Mouse (Mus musculus) hematopoietic stem cell, adult 5-6 weeks (primary cell): ENCODE data around the gene Gm21887. TPM values are rescaled to one million over a fixed set of nuclear protein-coding genes. Genes with fewer than 3 reads are reported as not detected.
"Not testable (repeated sequence)": the region's sequence is repeated elsewhere in the genome, so short reads cannot be mapped to it uniquely, and the experiment has no call there.

Source experiments
- ATAC-seq, 2 experiments: fragments of 125-278 bp in 1 of 2; replicated peaks in 1 of 2; 2 replicates each; pipeline ENCODE4 v1.8.0; 2016 to 2017; ENCODE audit warnings: inconsistent platforms in 2 of 2, mild to moderate bottlenecking in 2 of 2, moderate number of reproducible peaks in 2 of 2, low read depth in 1 of 2, moderate TSS enrichment in 1 of 2; ENCODE audit not compliant: low FRiP score in 2 of 2, poor library complexity in 2 of 2, severe bottlenecking in 2 of 2, insufficient read depth in 1 of 2, low TSS enrichment in 1 of 2
- total RNA-seq: library from RNA; stranded (forward); fragments of 172-1452, 232-1000 nt; gene quantifications from 2 replicates; pipeline ENCODE4 v1.2.3, GENCODE M21; 2017

Gene Gm21887
- total RNA-seq, 1 experiment from 2014 or later, result 167 TPM

DNA sequence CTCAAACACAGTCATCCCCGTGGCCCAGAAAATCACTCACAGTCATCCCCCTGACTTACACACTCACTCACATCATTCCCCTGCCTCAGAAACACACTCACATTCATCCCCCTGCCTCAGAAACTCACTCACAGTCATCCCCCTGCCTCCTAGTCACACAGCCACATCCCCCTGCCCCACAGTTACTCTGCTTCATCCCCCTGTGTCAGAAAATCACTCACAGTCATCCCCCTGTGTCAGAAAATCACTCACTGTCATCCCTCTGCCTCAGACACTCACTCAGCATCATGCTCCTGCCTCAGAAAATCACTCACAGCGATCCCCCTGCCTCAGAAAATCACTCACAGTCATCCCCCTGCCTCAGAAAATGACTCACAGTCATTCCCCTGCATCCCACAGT is 5.2 kb upstream of the Gm21887 start:
- ATAC-seq, result not testable (repeated sequence)

DNA sequence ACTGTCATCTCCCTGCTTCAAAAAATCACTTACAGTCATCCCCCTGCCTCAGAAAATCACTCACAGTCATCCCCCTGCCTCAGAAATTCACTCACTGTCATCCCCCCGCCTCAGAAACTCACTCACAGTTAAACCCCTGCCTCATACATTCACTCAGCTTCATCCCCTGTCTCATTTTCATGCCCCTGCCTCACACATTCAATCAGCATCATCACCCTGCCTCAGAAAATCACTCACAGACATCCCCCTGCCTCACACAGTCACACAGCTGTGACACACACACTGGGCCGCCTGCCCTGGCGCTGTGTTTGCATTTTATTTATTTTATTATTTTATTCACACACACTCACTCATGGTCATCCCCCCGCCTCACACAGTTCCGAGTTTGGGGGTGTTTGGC is 4.7 kb upstream of the Gm21887 start:
- ATAC-seq, result not testable (repeated sequence)

DNA sequence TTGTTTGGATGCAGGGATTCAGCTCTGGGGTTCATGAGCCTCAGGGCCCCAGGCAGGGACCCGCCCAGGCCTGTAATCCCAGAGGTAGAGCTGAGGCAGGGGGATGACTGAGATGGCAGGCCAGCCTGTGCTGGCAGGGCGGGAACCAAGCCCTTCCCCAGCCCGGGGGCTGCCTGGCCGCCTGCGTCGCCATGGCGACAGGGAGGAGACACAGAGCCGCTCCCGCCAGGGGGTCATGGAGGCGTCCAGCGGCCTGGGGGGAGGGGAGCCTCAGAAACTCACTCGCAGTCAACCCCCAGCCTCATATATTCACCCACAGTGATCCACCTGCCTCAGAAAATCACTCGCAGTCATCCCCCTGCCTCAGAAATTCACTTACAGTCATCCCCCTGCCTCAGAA is 4.3 kb upstream of the Gm21887 start:
- ATAC-seq, result not testable (repeated sequence)

DNA sequence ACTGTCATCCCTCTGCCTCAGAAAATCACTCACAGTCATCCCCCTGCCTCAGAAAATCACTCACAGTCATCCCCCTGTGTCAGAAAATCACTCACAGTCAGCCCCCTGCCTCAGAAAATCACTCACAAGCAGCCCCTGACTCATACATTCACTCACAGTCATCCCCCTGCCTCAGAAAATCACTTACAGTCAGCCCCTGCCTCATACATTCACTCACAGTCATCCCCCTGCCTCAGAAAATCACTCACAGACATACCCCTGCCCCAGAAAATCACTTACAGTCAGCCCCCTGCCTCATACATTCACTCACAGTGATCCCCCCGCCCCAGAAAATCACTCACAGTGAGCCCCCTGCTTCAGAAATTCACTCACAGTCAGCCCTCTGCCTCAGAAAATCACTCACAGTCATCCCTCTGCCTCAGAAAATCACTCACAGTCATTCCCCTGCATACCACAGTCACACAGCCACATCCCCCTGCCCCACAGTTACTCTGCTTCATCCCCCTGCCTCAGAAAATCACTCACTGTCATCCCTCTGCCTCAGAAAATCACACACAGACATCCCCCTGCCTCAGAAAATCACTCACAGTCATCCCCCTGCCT is 3.7 kb upstream of the Gm21887 start:
- not testable (repeated sequence) for ATAC-seq

DNA sequence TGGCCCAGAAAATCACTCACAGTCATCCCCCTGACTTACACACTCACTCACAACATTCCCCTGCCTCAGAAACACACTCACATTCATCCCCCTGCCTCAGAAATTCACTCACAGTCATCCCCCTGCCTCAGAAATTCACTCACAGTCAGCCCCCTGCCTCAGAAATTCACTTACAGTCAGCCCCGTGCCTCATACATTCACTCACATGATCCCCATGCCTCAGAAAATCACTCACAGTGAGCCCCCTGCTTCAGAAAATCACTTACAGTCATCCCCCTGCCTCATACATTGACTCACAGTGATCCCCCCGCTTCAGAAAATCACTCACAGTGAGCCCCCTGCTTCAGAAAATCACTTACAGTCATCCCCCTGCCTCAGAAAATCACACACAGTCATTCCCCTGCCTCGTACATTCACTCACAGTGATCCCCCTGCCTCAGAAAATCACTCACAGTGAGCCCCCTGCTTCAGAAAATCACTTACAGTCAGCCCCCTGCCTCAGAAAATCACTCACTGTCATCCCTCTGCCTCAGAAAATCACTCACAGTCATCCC is 2.7 kb upstream of the Gm21887 start:
- not testable (repeated sequence) for ATAC-seq

DNA sequence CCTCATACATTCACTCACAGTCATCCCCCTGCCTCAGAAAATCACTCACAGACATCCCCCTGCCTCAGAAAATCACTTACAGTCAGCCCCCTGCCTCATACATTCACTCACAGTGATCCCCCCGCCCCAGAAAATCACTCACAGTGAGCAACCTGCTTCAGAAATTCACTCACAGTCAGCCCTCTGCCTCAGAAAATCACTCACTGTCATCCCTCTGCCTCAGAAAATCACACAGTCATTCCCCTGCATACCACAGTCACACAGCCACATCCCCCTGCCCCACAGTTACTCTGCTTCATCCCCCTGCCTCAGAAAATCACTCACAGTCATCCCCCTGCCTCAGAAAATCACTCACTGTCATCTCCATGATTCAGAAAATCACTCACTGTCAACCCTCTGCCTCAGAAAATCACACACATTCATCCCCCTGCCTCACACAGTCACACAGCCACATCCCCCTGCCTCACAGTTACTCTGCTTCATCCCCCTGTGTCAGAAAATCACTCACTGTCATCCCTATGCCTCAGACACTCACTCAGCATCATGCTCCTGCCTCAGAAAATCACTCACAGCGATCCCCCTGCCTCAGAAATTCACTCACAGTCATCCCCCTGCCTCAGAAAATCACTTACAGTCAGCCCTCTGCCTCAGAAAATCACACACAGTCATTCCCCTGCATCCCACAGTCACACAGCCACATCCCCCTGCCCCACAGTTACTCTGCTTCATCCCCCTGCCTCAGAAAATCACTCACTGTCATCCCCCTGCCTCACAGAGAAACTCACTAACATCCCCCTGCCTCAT is 1.9 kb upstream of the Gm21887 start:
- ATAC-seq, result not testable (repeated sequence)

DNA sequence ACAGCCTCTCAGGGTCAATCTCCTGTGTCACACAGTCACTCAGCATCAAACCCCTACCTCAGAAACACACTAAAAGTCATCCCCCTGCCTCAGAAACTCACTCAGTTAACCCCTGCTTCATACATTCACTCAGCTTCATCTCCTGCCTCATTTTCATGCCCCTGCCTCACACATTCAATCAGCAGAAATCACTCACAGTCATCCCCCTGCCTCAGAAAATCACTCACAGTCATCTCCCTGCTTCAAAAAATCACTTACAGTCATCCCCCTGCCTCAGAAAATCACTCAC is 1.3 kb upstream of the Gm21887 start:
- not testable (repeated sequence) for ATAC-seq

DNA sequence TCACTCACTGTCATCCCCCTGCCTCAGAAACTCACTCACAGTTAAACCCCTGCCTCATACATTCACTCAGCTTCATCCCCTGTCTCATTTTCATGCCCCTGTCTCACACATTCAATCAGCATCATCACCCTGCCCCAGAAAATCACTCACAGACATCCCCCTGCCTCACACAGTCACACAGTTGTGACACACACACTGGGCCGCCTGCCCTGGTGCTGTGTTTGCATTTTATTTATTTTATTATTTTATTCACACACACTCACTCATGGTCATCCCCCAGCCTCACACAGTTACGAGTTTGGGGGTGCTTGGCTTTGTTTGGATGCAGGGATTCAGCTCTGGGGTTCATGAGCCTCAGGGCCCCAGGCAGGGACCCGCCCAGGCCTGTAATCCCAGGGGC is 875 bp upstream of the Gm21887 start:
- not testable (repeated sequence) for ATAC-seq

DNA sequence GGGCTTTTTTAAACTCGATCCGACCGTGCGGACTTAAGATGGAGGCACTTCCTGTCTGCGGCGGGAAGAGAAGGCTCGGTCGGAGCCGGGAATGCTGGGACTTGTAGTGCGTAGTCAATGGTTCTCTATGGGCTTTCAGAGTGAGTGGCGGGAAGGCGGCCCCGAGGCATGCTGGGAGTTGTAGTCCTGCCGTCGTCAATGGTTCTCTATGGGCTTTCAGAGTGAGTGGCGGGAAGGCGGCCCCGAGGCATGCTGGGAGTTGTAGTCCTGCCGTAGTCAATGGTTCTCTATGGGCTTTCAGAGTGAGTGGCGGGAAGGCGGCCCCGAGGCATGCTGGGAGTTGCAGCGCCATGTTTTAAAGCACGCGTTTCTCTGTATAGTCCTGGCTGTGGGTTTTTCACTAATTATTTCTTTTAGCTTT is 352 bp downstream of the Gm21887 start:
- ATAC-seq, result peak; percentile 89 to 95

DNA sequence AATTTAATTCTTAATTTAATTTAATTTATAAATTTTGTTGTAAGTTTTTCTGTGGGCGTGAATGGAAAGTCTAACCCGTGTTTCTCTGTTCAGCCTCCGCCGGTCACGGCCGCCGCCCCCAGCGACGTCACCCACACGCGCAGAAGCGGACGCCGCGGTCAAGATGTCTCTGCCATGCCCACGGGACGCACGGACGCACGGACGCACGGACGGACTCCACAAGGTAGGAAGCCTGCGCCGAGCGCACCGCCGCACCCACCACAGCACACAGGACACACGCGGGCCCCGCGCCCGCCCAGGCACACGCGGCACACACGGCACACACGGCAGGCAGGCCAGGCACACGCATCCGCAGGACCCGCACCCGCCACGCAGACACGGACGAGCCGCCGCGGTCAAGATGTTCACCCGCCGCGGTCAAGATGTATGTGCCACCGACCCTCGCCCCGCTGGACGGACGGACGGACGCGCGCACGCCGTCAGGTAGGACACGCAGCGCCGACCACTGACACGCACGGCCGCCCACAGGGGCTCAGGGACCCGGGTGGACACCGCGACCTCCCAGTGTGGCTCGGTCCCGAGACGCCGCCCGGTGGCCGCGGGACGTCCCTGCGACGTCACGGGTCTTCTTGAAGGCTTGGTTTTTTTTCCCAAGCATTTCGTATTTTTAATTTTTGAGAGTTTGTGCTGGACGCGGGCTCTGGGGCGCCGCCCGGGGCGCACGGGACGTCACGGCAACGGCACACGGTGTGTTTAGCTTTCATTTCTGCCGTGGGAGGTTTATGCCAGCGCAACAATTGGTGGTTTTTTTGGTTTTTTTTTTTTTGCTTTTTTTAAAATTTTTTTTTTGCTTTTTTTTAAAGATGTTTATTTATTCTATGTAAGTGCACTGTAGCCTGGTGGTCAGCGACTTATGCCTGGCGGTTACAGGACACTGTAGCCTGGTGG is 1.4 kb downstream of the Gm21887 start:
- ATAC-seq, result peak; percentile 8 to 34

DNA sequence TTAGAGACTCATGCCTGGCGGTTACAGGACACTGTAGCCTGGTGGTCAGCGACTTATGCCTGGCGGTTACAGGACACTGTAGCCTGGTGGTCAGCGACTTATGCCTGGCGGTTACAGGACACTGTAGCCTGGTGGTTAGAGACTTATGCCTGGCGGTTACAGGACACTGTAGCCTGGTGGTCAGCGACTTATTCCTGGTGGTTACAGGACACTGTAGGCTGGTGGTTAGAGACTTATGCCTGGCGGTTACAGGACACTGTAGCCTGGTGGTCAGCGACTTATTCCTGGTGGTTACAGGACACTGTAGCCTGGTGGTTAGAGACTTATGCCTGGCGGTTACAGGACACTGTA is 2.0 kb downstream of the Gm21887 start:
- ATAC-seq, result not testable (repeated sequence)

DNA sequence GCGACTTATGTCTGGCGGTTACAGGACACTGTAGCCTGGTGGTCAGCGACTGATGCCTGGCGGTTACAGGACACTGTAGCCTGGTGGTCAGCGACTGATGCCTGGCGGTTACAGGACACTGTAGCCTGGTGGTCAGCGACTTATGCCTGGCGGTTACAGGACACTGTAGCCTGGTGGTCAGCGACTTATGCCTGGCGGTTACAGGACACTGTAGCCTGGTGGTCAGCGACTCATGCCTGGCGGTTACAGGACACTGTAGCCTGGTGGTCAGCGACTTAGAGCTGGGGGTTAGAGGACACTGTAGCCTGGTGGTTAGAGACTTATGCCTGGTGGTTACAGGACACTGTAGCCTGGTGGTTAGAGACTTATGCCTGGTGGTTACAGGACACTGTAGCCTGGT is 4.0 kb downstream of the Gm21887 start:
- ATAC-seq, result not testable (repeated sequence)

DNA sequence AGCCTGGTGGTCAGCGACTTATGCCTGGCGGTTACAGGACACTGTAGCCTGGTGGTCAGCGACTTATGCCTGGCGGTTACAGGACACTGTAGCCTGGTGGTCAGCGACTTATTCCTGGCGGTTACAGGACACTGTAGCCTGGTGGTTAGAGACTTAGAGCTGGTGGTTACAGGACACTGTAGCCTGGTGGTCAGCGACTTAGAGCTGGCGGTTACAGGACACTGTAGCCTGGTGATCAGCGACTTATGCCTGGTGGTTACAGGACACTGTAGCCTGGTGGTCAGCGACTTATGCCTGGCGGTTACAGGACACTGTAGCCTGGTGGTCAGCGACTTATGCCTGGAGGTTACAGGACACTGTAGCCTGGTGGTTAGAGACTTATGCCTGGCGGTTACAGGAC is 4.6 kb downstream of the Gm21887 start:
- ATAC-seq, result not testable (repeated sequence)

DNA sequence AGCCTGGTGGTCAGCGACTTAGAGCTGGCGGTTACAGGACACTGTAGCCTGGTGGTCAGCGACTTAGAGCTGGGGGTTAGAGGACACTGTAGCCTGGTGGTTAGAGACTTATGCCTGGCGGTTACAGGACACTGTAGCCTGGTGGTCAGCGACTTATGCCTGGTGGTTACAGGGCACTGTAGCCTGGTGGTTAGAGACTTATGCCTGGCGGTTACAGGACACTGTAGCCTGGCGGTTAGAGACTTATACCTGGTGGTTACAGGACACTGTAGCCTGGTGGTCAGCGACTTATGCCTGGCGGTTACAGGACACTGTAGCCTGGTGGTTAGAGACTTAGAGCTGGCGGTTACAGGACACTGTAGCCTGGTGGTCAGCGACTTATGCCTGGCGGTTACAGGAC is 6.4 kb downstream of the Gm21887 start:
- not testable (repeated sequence) for ATAC-seq

DNA sequence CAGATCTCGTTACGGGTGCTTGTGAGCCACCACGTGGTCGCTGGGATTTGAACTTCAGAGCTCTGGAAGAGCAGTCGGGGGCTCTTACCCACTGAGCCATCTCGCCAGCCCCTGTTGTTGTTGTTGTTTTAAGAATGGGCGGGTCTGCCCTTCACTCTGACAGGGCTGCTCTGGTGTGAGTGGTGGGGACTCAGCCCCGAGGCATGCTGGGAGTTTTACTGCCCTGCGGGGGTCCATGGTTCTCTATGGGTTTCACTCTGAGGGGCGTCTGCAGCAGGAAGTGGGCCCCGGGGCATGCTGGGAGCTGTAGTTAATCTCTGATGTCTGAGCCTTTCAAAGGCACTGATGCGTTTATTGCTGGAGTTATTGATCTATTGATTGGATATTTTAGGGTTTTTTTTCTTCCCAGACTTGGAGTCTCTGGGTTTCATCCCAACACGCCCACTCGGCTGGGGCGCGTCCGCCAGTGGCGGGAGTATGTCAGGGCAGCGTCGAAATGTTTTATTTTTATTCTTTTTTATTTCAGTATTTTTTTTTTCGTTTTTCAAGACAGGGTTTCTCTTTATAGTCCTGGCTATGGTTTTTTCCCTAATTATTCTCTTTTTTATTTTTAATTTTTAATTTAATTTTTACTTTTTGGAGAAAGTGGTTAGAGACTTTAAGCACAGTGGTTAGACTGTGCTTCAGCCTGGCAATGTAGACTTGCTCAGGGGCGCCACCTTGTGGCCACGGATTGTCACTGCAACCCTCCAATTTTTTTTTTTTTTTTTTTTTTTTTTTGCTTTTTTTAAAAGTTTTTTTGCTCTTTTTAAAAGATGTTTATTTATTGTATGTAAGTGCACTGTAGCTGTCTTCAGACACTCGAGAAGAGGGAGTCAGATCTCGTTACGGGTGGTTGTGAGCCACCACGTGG is 8.1 kb downstream of the Gm21887 start:
- ATAC-seq, result peak; percentile 40 to 65

DNA sequence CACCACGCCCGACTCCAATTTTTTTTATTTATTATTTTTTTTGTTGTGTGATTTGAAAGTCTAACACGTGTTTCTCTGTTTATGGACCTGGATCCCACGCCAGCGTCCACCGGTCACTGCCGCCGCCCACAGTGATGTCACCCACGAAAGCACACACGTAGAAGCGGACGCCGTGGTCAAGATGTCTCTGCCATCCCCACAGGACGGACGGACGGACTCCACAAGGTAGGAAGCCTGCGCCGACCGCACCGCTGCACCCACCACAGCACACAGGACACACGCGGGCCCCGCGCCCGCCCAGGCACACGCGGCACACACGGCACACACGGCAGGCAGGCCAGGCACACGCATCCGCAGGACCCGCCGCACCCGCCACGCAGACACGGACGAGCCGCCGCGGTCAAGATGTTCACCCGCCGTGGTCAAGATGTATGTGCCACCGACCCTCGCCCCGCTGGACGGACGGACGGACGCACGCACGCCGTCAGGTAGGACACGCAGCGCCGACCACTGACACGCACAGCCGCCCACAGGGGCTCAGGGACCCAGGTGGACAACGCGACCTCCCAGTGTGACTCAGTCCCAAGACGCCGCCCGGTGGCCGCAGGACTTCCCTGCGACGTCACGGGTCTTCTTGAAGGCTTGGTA is 9.2 kb downstream of the Gm21887 start:
- peak; percentile 30 to 52; a peak in 3 of 4 replicates for ATAC-seq
